Mouse (Mus musculus) CH12F3 (cell line): Measurements from ENCODE around the gene Cped1.

Experiments
- in situ Hi-C: fragments of 300-500 bp; cut with MboI; formaldehyde crosslinking; loops from 2 replicates; pipeline ENCODE4 v1.14.3; 2020; ENCODE audit warnings: low sequenced_read_pairs

Cped1 gene

DNA sequence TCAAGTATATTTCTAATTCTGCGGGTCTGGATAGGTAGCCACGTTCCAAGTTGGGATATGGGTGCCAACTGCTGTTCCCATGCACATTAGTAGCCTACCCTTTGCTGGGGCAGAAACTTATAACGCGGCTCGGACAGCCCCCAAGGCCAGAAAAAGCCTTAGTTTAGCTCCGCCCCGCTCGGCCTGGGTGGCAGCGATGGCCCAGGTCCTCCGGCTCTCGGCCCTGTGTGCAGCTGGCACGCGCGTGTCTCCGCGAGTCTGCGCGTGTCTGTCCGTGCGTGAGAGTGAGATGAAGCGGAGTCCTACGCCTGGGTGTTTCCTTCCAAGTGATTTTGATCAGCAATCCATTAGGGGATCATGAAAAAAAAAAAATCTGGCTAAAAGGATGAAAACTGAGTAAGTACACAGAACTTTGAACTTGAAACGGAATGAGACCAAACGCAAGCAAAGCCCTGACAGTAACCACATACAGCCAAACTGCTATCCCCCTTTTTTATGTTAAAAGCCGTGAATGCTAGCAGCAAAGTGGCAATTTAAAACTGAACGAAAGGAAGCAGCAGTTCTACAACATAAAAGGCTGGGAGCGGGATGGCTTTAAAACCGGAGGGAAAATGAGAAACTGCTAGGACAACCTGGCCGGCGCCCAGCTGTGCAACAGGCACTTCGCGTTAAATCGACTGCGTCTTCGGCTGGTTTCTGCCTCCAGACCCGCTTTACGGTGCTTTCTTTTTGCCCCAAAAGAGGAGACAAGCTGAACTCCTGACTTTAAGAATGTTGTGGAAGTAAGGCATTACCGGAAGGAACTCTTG lies at the start of gene Cped1:
Gene Cped1, plus strand, starts transcription at position 185 of the 809 bp plus-strand sequence.
- in situ Hi-C loops: no loop called here

DNA sequence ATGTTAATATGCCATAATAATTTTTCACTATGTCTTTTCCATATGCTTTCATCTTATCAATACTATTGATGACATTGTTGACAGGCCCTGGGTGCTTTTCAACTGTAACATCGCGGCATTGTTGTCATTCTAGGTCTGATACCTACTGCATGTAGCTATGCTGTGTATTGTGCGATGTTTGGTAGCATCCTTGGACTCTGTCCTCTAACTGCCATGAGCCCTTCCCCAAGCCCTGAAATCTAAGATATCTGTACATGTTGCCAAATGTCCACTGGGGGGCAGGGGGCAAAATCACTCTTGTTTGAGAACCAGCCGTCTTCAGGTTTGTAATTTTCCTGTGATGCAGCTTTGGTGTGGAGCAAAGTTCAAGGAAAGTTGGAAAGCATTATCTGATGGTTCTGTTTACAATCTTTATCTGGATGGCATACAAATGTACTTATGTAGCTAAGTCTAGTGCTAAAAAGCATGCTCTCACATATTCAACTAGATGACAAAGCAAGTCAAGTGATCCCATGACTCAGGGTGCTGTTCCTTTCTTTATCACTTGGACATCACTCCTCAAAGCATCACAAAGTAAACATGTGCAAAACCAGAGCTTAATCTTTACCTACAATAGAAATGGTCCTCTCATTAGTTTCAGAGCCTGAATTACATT lies 47.6 kb upstream of the Cped1 start:
- in situ Hi-C loops: no loop called here

DNA sequence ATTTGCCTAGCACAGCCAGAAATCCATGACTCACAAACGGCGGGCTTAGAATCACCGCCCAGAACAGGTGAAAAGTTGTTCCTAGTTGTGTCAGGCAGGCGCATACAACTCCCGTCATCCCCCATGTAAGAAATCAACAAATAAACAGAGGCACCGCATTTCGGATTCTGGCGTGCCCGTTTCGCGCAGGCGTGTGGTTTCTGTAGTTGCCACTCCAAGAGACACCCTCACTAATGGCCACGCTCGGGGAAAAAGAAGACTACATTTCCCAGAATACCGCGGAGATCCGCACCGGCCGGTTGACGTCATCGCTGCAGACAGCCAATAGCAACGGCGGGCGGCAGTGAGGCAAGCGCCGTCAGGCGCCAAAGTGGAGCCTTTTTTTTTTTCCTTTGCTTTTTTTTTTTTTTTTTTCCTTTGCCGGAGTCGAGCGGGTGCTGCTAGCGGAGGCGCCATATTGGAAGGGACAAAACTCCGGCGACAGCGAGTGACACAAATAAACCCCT lies 36.4 kb upstream of the Cped1 start, which contains the start of gene Ing3:
Gene Ing3, plus strand, starts transcription at position 346 of the 506 bp plus-strand sequence.
- in situ Hi-C loops: no loop called here

DNA sequence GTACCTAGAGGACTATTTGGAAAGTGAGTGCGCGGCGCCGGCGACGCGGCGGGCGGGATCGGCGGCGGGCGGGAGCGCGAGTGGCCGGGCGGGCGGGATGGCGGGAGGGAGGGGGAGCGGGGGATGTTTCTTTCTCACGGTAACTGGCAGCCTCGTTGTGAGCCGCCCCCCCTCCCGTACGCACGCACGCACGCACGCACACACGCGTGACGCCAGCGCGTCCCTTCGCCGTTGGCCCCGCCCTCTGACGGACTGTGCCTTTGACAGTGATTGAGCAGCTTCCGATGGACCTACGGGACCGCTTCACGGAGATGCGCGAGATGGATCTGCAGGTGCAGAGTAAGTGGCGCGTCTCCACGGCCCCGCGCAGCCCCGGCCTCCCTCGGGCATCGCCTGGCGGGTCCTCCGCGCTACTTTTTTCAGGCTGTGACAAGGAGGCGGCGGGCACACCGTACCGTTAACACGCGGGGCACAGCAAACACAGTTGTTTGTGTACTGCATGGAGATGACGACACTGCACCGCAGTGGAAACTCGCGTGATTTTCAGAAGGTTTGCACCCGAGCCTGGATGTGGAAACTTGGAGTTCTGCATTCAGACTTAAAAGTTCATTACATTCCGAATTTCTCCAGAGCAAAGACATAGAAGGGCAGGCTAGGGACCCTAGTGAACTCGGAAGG lies 35.8 kb upstream of the Cped1 start:
- in situ Hi-C loops: no loop called here

DNA sequence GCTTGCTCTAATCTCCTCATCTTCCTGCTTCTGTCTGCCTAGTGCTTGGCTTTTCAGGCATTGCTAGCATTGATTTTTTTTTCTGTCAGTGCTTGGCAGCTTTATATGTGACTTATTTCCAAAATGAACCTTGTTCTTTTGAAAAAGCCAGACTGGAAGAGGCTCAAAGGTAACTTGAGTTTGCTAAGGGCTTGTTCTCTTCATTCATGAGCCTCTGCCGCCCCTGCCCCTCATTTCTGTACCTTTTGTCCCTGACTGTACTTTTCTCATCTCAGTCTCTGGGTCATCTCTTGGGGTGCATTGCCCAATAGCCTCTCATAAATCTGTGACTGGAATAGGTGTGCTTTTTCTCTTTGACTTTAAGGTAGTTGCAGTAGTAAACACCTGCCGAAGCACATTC lies 35.0 kb upstream of the Cped1 start:
- in situ Hi-C loops: no loop called here

DNA sequence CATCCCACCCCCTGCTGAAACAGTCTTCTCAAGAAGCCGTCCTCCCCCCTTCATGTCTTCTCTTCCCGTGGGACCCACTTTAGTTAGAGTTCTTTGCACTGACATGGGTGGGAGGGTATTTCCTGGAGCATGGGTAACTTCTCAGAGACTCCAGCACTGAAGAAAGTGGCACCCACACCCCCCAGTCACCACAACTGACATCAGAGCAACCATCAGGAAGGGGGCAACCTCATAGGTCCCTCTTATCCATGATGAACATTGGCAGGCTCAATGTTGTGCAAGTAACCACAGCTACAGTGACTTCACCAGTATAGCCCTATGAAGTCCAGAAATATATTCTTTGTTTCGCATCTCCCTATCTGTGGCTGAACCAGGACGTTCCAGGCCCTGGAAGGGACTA lies 30.2 kb upstream of the Cped1 start:
- in situ Hi-C loops: no loop called here

DNA sequence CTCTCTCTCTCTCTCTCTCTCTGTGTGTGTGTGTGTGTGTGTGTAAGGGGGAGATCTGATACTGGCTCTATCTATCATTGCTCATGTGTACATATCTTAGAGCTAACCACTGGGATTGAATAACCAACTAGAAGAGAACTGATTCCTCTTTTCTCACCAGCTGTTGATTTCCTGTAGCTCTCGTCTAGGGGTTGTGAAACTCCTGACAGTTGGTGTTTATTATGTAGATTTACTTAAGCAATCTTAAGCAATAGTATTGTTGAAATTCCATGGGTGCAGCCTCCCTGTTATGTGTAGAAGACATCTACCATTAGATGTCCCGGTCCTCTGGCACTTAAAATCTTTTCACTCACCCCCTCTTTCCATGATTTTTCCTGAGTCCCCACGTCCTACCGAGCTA lies 26.8 kb upstream of the Cped1 start:
- in situ Hi-C loops: no loop called here

DNA sequence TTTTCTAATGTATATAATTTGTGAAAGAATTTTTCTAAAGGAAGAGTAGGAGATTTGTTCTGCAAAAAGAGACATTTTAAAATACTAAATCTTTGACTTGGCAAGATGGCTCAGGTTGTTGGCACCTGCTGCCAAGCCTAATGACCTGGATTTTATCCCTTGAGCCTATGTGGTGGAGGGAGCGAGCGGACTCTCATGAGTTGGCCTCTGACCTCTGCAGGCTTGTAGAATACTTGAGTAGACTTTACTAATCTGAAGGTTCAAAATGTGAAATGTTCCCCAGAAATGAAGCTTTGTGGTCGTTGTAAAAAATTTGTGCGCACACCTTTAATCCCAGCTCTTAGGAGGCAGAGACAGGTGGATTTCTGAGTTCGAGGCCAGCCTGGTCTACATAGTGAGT lies 25.8 kb upstream of the Cped1 start:
- in situ Hi-C loops: no loop called here

DNA sequence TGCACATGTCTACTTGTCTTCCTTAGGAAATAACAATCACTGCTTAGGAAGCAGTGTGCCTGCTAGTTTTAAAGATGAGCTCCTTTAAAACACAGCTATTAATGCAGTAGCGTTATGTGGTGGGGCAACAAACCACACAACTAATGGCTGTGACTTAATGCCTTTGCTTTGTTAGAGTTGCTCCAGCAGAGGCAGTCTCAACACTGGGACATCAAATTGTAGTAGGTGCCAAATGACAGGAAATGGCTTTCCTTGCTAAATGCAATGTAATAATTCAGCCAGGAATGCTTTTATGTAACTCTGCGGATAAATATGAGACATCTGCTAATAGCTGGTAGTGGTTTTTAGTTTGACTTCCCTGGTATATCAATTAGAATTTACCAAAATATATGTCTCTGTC lies 8.2 kb upstream of the Cped1 start:
- in situ Hi-C loops: no loop called here

DNA sequence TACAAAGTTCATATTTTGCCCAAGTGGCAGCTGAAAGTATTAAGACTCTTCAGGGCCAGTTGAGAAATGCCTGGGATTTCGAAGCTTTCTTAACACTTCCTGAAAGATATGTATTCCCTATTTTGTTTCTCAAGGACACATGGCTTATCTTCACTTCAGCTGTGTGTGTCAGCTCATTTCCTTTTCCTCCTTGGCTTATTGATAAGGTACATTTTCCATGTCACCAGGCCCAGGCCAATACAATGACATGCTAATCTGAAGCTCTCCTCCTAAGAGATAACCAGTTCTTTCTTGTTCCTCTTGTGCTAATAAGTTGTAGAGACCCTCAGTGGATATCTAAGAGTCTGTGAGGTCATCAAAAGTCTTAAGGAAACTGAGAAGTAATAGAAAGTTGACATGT lies 4.6 kb upstream of the Cped1 start:
- in situ Hi-C loops: no loop called here

DNA sequence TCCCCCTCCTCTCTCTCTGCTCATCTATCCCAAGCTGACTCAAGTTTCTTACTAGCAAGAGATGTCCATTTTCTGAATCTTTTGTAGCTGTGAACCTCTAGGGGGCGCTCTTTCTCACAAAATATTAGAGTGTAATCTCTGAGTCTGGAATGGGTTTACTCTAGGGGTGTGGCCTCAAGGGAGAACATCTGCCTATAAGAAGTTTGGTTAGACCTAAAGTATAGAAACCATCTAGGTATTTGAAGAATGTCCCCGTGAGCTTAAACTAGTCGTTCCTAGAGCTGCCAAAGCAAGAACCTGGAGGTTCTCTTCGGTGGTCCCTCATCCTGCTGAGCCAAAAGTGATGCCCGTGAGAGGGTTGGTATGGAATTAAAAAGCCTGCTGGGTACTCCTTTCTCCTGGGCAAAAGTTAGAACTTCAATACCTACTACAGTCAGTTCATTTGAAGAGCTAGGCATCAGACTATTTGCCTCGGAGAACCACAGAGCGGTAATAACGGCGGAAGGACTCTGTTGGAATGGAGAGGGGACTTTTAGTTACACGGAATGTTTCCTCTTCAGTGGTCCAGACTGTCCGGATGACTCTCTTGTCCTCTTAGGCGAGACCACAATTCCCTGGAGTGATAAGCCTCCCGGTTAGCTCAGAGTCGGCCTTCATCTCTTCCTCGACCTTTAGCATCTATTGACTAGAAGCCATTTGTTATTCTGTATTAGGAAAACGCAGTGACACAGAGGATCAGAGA lies 555 bp upstream of the Cped1 start:
- in situ Hi-C loops: no loop called here

DNA sequence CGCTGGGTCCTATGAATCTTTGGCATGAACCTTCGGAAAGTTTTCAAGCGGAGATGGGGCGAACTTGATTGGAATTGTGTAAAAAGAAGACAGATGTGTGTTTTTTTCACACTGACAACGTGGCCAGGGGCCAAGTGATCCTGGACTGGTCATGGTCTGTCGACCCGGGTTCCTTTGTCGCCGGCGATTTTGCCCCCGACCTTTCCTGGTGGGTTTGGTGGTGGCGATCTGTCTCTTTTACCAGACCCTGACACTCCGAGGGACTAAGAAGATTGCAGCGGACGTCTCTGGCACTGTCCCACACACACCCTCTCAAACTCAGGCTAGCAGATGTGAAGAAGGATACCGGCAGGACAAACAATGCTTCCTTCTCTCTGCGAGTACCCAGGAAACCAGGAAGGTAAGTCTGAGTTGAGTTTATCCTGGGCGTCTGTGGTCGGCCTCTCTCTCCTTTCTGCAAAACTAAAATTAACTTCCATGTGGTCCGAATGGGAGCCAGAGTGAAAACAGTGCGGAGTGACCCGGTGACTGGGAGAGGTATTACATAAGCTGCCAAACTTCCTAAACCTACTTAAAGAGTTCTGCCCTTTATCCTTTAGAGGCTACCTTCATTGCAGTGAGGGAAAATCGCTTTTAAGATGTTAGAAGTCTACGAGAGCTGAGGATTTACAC lies 1.1 kb downstream of the Cped1 start:
- in situ Hi-C loops: no loop called here

DNA sequence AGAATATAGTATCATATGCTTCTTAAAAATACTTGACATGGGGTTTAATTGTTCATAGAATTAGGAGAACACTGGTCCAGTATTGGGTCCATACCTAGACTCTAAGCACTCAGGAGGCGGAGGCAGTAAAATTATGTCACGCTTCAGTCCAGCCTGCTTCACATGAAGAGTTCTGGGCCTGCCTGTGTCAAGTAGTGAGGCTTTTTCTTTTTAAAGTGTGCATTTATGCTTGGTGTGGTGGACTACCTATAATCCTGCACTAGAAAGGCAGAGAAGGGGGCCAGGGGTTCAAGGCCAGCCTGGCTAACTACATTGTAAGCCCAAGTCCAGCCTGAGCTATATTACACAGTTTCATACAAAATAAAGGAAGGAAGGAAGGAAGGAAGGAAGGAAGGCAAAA lies 1.8 kb downstream of the Cped1 start:
- in situ Hi-C loops: no loop called here

DNA sequence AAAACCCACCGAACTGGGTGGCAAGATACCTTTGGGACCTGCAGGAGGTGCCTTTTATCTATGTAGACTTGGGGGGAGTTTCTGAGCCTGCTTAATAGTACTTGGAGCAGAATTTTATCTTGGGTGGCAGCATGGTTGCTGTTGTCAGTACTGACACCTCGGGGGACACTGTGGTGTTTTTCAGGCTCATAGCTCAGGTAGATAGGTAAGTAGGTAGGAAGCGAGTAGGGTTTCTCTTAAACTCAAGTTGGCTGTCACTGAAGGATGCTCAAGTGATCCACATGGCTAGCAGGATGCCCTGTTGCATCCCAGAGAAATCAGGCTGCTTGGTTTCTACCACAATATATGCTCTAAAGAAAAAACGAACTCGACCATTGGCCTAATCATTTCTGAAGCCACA lies 2.6 kb downstream of the Cped1 start:
- in situ Hi-C loops: no loop called here

DNA sequence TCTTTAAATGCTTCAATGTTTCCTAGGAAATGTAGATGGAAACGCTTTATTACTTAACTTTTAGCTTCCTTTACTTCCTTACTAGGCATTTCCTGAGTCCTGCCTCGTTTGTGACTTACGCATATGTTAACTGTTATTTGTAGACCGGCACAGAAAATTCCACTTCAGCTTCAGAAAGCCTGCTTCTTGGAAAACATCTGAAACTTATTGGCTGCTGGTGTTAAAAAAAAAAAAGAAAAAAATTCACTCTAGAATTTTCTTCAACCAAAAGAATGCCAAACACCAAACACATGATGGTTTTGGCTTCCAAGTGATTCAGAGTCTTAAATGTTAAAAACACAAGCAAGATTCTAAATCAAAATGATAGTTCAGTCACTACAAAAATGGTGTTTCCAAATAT lies 3.4 kb downstream of the Cped1 start:
- in situ Hi-C loops: no loop called here

DNA sequence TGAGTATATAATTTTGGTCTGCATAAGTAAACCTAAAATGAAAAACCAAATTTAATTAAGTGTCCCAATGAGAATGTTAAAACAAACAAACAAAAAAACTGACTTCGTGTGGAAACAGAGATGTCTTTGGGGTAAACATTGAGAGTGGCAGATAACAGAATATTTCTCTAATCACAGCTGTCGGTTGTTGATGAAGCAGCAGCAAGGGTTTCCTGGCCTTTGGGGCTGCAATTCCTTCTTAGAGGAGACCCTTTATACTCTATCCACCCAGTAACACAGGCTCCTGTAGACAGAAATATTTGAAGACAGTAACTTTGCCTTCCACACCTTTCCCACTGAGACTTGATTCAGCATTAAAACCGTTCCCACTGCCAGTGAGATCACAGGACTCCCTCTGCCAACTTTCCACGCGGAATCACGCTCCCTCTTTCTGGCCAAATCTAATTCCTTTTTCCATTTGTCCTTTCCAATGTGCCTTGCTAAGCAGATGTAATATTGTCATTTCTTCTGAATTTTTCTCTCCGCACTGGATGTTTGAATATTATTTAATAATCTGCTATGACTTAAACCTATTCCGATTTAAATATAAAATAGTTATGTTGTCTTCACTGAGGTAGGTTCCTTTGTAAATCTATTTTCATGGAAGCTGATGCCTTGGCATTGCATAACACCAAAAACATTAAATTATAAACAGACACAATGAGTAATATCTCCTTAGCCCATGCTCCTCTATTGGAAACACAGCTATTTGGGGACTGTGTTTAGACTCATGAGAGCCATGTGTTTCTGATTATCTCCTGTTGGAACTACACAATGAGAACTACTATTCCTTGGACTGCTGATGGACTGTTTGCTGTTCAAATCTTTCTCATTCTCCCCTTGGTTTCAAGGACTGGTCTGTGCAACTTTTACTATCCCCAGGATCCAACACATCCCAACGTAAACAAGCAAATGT lies 4.7 kb downstream of the Cped1 start:
- in situ Hi-C loops: no loop called here

DNA sequence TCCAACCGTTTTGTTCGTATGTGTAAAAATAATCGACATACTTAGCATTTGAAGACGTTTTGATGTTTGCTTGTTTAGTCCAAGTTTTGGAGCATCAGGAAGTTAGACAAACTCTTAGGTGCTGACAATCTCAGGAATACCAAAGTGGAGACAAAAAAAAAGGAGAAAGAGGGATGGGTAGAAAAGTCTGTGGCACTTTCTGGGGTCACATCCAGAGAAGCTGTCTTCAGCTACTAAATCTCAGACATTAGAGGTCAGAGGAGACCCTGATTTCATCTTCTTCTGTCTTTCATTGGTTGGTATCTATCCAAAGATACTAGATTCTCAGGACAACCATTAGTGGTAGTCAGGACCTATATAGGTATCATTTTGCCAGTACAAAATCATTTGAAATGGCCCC lies 5.4 kb downstream of the Cped1 start:
- in situ Hi-C loops: no loop called here

DNA sequence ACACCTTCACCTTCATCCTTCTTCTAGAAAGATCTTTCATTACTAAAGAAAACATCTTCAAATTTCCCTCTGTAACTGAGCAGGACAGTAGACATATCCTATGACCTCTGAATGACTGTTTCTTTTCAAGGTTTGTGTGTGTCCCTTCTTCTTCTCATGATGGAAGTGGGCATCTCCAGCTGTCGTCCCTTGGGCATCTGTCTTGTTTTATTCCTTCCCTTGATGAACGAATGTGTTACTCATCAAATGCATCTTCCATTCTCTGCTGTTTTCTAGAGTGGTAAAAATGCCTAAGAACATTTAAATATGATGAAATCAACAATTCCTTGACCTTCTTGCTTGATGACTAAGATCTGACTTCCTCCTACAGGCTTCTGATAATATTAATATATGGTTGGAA lies 7.4 kb downstream of the Cped1 start:
- in situ Hi-C loops: no loop called here

DNA sequence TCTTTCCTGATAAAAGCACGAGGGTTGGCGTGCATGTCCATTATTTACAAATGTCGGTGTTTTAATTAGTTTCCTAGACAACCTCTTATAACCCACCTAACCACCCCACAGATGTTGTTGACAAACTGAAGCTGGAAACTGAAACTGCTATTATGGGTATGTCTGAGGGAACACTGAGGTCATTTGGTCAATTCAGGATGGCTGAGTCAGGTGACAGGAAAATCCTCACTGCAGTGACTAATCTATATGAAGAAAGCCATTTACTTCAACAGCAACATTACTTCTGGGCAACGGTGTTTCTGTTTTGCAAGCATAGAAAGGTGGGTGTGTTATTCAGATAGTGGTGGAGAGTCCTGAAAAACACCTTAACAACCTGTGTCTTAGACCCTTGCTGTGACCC lies 12.4 kb downstream of the Cped1 start:
- in situ Hi-C loops: no loop called here
